Mouse (Mus musculus) brain, adult 2 months (tissue): ENCODE measurements around the gene Akr1c12.
"Not testable (repeated sequence)": the region's sequence is repeated elsewhere in the genome, so short reads cannot be mapped to it uniquely, and the experiment has no call there.

ENCODE experiments used
- DNase-seq: peaks from one replicate; pipeline ENCODE4 v3.0.0; 2011; ENCODE audit warnings: low read depth, low spot score

The Akr1c12 gene

GRCm38 (mm10) chr13:4279284-4279683, at the start of gene Akr1c12:
Gene Akr1c12 (minus strand): TSS chr13:4279433.
- no peak for DNase-seq

- DNase-seq = no peak
These were observed 39.5 kb upstream of the Akr1c12 start for GRCm38 (mm10) chr13:4318773-4319172.

GRCm38 (mm10) chr13:4313907-4314306, 34.7 kb upstream of the Akr1c12 start:
- DNase-seq = no peak

- DNase-seq = no peak
These were observed 25.8 kb upstream of the Akr1c12 start for GRCm38 (mm10) chr13:4304861-4305565.

GRCm38 (mm10) chr13:4296991-4297390, 17.8 kb upstream of the Akr1c12 start:
- DNase-seq = no peak

GRCm38 (mm10) chr13:4281471-4282412, 2.5 kb upstream of the Akr1c12 start:
- peak; percentile 59 for DNase-seq

GRCm38 (mm10) chr13:4277526-4277925, 1.7 kb downstream of the Akr1c12 start:
- no peak for DNase-seq

GRCm38 (mm10) chr13:4270860-4271259, 8.4 kb downstream of the Akr1c12 start:
- no peak for DNase-seq

- DNase-seq = not testable (repeated sequence)
These were observed 13.8 kb downstream of the Akr1c12 start for GRCm38 (mm10) chr13:4265455-4265854.

- DNase-seq = no peak
These were observed 14.2 kb downstream of the Akr1c12 start for GRCm38 (mm10) chr13:4265047-4265446.

- no peak for DNase-seq
These were observed 14.6 kb downstream of the Akr1c12 start for GRCm38 (mm10) chr13:4264612-4265011.

- DNase-seq = no peak
These were observed 21.9 kb downstream of the Akr1c12 start for GRCm38 (mm10) chr13:4257349-4257748.

- DNase-seq = not testable (repeated sequence)
These were observed 22.3 kb downstream of the Akr1c12 start for GRCm38 (mm10) chr13:4256894-4257293.

GRCm38 (mm10) chr13:4249347-4249746, 29.9 kb downstream of the Akr1c12 start:
- no peak for DNase-seq

- peak; percentile 3 for DNase-seq
These were observed 34.2 kb downstream of the Akr1c12 start for GRCm38 (mm10) chr13:4244861-4245559.

GRCm38 (mm10) chr13:4233536-4234172, 45.6 kb downstream of the Akr1c12 start:
- no peak for DNase-seq

GRCm38 (mm10) chr13:4233135-4233534, 46.1 kb downstream of the Akr1c12 start:
- no peak for DNase-seq

GRCm38 (mm10) chr13:4230841-4231623, 48.2 kb downstream of the Akr1c12 start:
- DNase-seq = no peak

GRCm38 (mm10) chr13:4228441-4228840, 50.8 kb downstream of the Akr1c12 start, which contains the start of gene Akr1c19:
Gene Akr1c19 (plus strand): TSS chr13:4228700.
- DNase-seq = no peak
